Mouse (Mus musculus) heart, embryonic 16.5 days (tissue): ENCODE measurements around the gene Zfy1. TPM values are rescaled to one million over a fixed set of nuclear protein-coding genes. Genes with fewer than 3 reads are reported as not detected.
A peak's percentile ranks its signal among the peaks of the same experiment; 100 is the strongest.
"Not testable (repeated sequence)": the region's sequence is repeated elsewhere in the genome, so short reads cannot be mapped to it uniquely, and the experiment has no call there.

Experiments
- ATAC-seq: fragments of 200-750 bp; cut with Nextera tagmentation; replicated peaks from 2 replicates; pipeline ENCODE4 v1.8.0; 2017; ENCODE audit warnings: moderate number of reproducible peaks; ENCODE audit not compliant: insufficient read depth, low FRiP score; ENCODE audit errors: extremely low read depth
- H3K27ac ChIP-seq: fragments of 300-500 bp; sonication (generic); 2 replicates; pipeline ENCODE4 v1.5.1; 2014; ENCODE audit warnings: mild to moderate bottlenecking, low read length, control low read depth, moderate library complexity
- H3K27me3 ChIP-seq: fragments of 300-500 bp; sonication (generic); 2 replicates; pipeline ENCODE4 v1.6.1; 2014; ENCODE audit warnings: low read length, mixed read lengths; ENCODE audit not compliant: control insufficient read depth, insufficient read depth
- H3K36me3 ChIP-seq: fragments of 300-500 bp; sonication (generic); 2 replicates; pipeline ENCODE4 v1.6.1; 2014; ENCODE audit not compliant: control insufficient read depth, insufficient read depth
- H3K4me1 ChIP-seq: fragments of 300-500 bp; sonication (generic); 2 replicates; pipeline ENCODE4 v1.6.1; 2014; ENCODE audit warnings: low read length, mixed read lengths; ENCODE audit not compliant: control insufficient read depth, insufficient read depth
- H3K4me2 ChIP-seq: fragments of 300-500 bp; sonication (generic); 2 replicates; pipeline ENCODE4 v1.6.1; 2014; ENCODE audit warnings: low read depth, mild to moderate bottlenecking, control low read depth, low read length
- H3K4me3 ChIP-seq: fragments of 300-500 bp; sonication (generic); 2 replicates; pipeline ENCODE4 v1.5.1; 2014; ENCODE audit warnings: mild to moderate bottlenecking, control low read depth, low read length
- H3K9ac ChIP-seq: fragments of 300-500 bp; sonication (generic); 2 replicates; pipeline ENCODE4 v1.6.1; 2014; ENCODE audit warnings: low read length, control low read depth
- H3K9me3 ChIP-seq: fragments of 300-500 bp; sonication (generic); replicated peaks from 2 replicates; pipeline ENCODE4 v1.6.1; 2016; ENCODE audit warnings: low read length; ENCODE audit not compliant: control insufficient read depth
- WGBS: fragments of 180-500 bp; shearing (Covaris S2); extraction: QIAGEN DNeasy Blood & Tissue Kit; methylation state at CpG from one replicate; pipeline ENCODE4 v1.1.7; 2014; 5-methylcytosine and 5-hydroxymethylcytosine counted together
- polyA plus RNA-seq: library from polyadenylated mRNA; unstranded; fragments of >200 nt; fragmentation: Nextera tagmentation; extraction: Ambion mirVana; gene quantifications from 2 replicates; pipeline ENCODE4 v1.2.1, GENCODE M21; 2015

Zfy1 gene
- polyA plus RNA-seq = not detected in 2 replicates

GRCm38 (mm10) chrY:797309-797708 lies at the start of gene Zfy1:
Gene Zfy1, minus strand, starts transcription at chrY:797409.
- not testable (repeated sequence) for ATAC-seq, H3K9me3 ChIP-seq, H3K36me3 ChIP-seq, H3K9ac ChIP-seq, H3K4me3 ChIP-seq, H3K27me3 ChIP-seq, H3K4me1 ChIP-seq, H3K4me2 ChIP-seq, H3K27ac ChIP-seq
- WGBS = no CpG with 5 or more reads among the region's 11 CpGs

- no peak within 1 kb of the TSS for H3K9ac ChIP-seq
- no peak within 1 kb of the TSS for H3K27ac ChIP-seq
- no peaks in the 10 kb centered on the region for H3K9me3 ChIP-seq
- H3K36me3 ChIP-seq = no peaks in the 10 kb centered on the region
- no peaks in the 10 kb centered on the region for H3K4me1 ChIP-seq
- no peaks in the 10 kb centered on the region for H3K27me3 ChIP-seq
- 81% methylated on average over 10 of the region's 15 CpGs for WGBS
- no peak within 1 kb of the TSS for H3K4me2 ChIP-seq
- no peak for ATAC-seq
- H3K4me3 ChIP-seq = no peak within 1 kb of the TSS
These were observed 21.2 kb upstream of the Zfy1 start, which contains the start of gene Uba1y for GRCm38 (mm10) chrY:818396-818795. Gene Uba1y, plus strand, starts transcription at chrY:818649.

- Histone ChIP-seq H3K9me3 (no peaks in the 10 kb centered on the region), H3K27me3 (no peaks in the 10 kb centered on the region), H3K9ac (no peak overlapping the region), H3K4me2 (peak overlapping the region; percentile 48), H3K27ac (no peak overlapping the region), H3K4me1 (no peaks in the 10 kb centered on the region), H3K4me3 (peak overlapping the region; percentile 28), H3K36me3 (no peaks in the 10 kb centered on the region)
- ATAC-seq = no peak
- 0% methylated on average over 10 of the region's 15 CpGs for WGBS
These were observed 11.9 kb upstream of the Zfy1 start for GRCm38 (mm10) chrY:808991-809661.

Other genes with a start within 250 kb of the Zfy1 start
- not detected in 2 replicates for gene Uba1y, start 21.2 kb upstream of the Zfy1 start, polyA plus RNA-seq
- 3.2 and 5.1 TPM in 2 replicates for gene Kdm5d, start 100.4 kb upstream of the Zfy1 start, polyA plus RNA-seq
- 25.2 and 31.4 TPM in 2 replicates for gene Eif2s3y, start 213.1 kb upstream of the Zfy1 start, polyA plus RNA-seq